Mouse (Mus musculus) heart, adult 2 months (tissue): ENCODE results near the gene Tbc1d10c.

Experiments used
- CTCF ChIP-seq: fragments of 200-600 bp; IDR thresholded peaks from 2 replicates; pipeline ENCODE4 v1.8.1; 2022; ENCODE audit warnings: antibody characterized with exemption, mild to moderate bottlenecking, moderate library complexity
- EP300 ChIP-seq: fragments of 200-500 bp; IDR thresholded peaks from 2 replicates; pipeline ENCODE4 v1.6.1; 2011; ENCODE audit warnings: low read depth, low read length, control low read depth; ENCODE audit not compliant: insufficient read depth
- POLR2A ChIP-seq: fragments of 200-500 bp; IDR thresholded peaks from 2 replicates; pipeline ENCODE4 v1.6.1; 2011; ENCODE audit warnings: mild to moderate bottlenecking, low read depth, low read length, control low read depth; ENCODE audit not compliant: insufficient read depth

DNA sequence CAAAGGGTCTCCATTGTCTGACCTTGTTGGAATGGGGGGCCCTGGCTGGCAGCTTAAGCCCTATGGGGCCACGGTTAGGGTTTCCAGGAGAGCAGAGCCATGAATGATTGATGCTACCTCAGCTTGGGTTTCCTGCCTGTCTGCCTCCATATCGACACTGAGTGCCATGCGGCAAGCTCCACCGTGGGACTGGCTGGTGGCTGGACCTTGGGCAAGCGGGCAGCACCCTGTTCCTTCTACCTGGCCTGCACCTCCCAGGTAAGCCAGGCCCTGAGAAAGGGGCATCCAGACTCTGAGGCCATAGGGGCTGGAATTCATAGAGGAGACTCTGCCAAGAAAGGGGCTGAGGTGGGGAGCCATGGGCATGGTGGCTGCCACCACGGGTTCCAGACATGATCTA is 50.9 kb downstream of the Tbc1d10c start:
- no peak for TF ChIP-seq CTCF
- TF ChIP-seq POLR2A, result no peak
- TF ChIP-seq EP300, result no peak
